Mouse (Mus musculus): ENCODE results near the gene Ttyh1.

DNA sequence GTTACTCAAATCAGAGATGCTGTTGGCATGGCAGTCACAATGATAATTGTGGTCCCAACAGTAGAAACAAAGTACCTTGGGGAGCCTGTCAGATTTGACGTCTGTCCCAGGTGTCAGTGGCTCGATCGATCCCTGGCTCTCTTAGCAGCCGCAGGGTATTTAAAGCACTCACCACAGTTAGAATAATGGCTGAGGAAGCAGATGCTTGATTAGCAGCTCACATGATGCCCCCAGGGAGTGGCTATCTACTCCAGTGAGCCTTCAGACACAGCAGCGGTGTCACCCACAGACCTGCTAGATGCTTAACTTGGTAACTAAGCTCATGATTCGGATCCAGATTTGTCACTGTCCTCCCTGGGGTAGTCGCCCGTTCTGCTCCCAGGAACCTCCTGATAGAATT is 28.0 kb upstream of the Ttyh1 start:
- TF ChIP-seq CTCF (IDR thresholded peaks at IDR 0.05; ENCODE audit: insufficient read depth, low read depth, low read length) (no peak), POLR2A (IDR thresholded peaks at IDR 0.05; ENCODE audit: insufficient read depth, low read depth, low read length) (no peak)
